Mouse (Mus musculus): Measurements from ENCODE around the gene Clstn3.

- no peak for TF ChIP-seq EP300 (IDR thresholded peaks at IDR 0.05; ENCODE audit: low read depth)
- no peak for TF ChIP-seq CTCF (IDR thresholded peaks at IDR 0.05; ENCODE audit: low read depth)
These were observed 6.5 kb upstream of the Clstn3 start for GRCm38 (mm10) chr6:124471121-124471520.

Measured in liver, postnatal 0 days (tissue).